12 mouse cellular contexts compared by ENCODE assay signal in the genomic region with DNA sequence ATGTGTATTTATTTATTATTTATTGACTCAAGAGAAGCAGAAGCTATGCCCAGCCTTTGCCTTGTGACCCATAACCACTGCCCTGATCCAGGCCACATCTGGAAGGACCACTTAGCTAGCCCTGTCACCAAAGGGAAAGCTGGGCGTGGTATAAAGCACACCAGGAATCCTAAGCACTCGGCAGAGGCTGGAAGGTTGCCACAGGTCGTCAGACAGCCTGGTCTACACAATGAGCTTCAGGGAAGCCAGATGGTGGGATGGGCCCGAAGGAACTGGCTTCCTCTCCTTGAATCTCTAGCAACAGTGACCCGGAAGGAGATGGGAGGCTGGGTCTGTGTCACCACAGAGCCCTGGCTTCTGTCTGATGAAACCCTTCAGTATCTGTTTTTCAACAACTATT. TPM values are rescaled to one million over a fixed set of nuclear protein-coding genes. Genes with fewer than 3 reads are reported as not detected.
DNase-seq lines count a peak whose midpoint lies in the region.
"Had no signal": no experiment of that assay in that cellular context is flagged by ENCODE, and none has a peak within 500 bp of the region (broad histone marks: within the 10 kb centered on the region; RNA-seq: fewer than 3 reads in every experiment).

No protein-coding gene starts in this region.

- intact Hi-C loops in gastrocnemius, postnatal 14 days (cut with DNase I; ENCODE audit: low total_unique reads): no loop called here
- intact Hi-C loops in heart, postnatal 14 days (cut with DNase I): no loop called here

- peak; percentile 56 for DNase-seq in gastrocnemius, postnatal 10 days
- no peak for DNase-seq in gastrocnemius, postnatal 14 days
- DNase-seq in Muller cell, postnatal 12 days (ENCODE audit: inconsistent ontology term): peak; percentile 56
- DNase-seq in heart, postnatal 14 days: peak; percentile 70 to 75
- peak; percentile 60 to 78 for DNase-seq in kidney, postnatal 36 days
- no peak for DNase-seq in urinary bladder, postnatal 10 days (ENCODE audit: low spot score)
- DNase-seq in spleen, postnatal 4 days (ENCODE audit: low spot score in 2 of 2): no peak
- no peak for DNase-seq in retina, embryonic 14.5 days (ENCODE audit: low spot score)
- DNase-seq: adrenal gland, postnatal 10 days; cerebellum, adult 2 months; right cerebral cortex, adult 18-20 months had no signal

RNA-seq across cellular contexts. Expression of gene Il17c, which starts 1.8 kb away (rescaled TPM):
- total RNA-seq in gastrocnemius, postnatal 10 days (2021): not detected
- total RNA-seq in gastrocnemius, postnatal 14 days (2021): not detected
- not detected for total RNA-seq in heart, postnatal 14 days (2021)
- total RNA-seq: adrenal gland, postnatal 10 days; layer of hippocampus, postnatal 25 days had no signal

RNA-seq across cellular contexts. Expression of gene Cyba, which starts 9.1 kb away (rescaled TPM):
- 10 to 100 TPM; 23.8 to 28.6 TPM for total RNA-seq in gastrocnemius, postnatal 10 days (2021)
- 10 to 100 TPM; 15.3 to 18.6 TPM for total RNA-seq in gastrocnemius, postnatal 14 days (2021)
- total RNA-seq in heart, postnatal 14 days (2021): 10 to 100 TPM; 43.8 to 47.4 TPM

RNA-seq across cellular contexts. Expression of gene Mvd, which starts 19.6 kb away (rescaled TPM):
- 1 to 10 TPM; 6.9 to 7.9 TPM for total RNA-seq in gastrocnemius, postnatal 10 days (2021)
- total RNA-seq in gastrocnemius, postnatal 14 days (2021): 1 to 10 TPM; 5.6 to 7.8 TPM
- total RNA-seq in heart, postnatal 14 days (2021): 1 to 10 TPM; 4.7 to 5.0 TPM

RNA-seq across cellular contexts. Expression of gene Snai3, which starts 36.9 kb away (rescaled TPM):
- 1 to 10 TPM; 2.5 to 3.1 TPM for total RNA-seq in gastrocnemius, postnatal 10 days (2021)
- 1 to 10 TPM; 3.1 to 4.1 TPM for total RNA-seq in gastrocnemius, postnatal 14 days (2021)
- total RNA-seq in heart, postnatal 14 days (2021): 1 to 10 TPM; 1.1 to 1.6 TPM
- total RNA-seq: layer of hippocampus, postnatal 25 days had no signal

RNA-seq across cellular contexts. Expression of gene Zc3h18, which starts 47.2 kb away (rescaled TPM):
- total RNA-seq in gastrocnemius, postnatal 10 days (2021): 10 to 100 TPM; 23.7 to 27.8 TPM
- 10 to 100 TPM; 21.6 to 23.5 TPM for total RNA-seq in gastrocnemius, postnatal 14 days (2021)
- 10 to 100 TPM; 22.4 to 22.8 TPM for total RNA-seq in heart, postnatal 14 days (2021)

Comparison
In these comparisons a context has a peak if more than half of its experiments do, and no peak if none do; other contexts are left out.
1. DNase-seq: peak in gastrocnemius, postnatal 10 days (single experiment), Muller cell, postnatal 12 days (single experiment), heart, postnatal 14 days (2 of 2) and kidney, postnatal 36 days (2 of 2); none in gastrocnemius, postnatal 14 days (single experiment), urinary bladder, postnatal 10 days (single experiment), spleen, postnatal 4 days (0 of 2) and retina, embryonic 14.5 days (single experiment).